Mouse (Mus musculus) lung, postnatal 0 days (tissue): ENCODE results near the gene Sema4a. TPM values are rescaled to one million over a fixed set of nuclear protein-coding genes. Genes with fewer than 3 reads are reported as not detected.

Source experiments
- ATAC-seq: fragments of 200-750 bp; cut with Nextera tagmentation; 2 replicates; pipeline ENCODE4 v1.8.0; 2017; ENCODE audit warnings: moderate library complexity
- DNase-seq: peaks from one replicate; pipeline ENCODE4 v3.0.0-alpha.2; 2016; ENCODE audit warnings: low spot score
- H3K27ac ChIP-seq: fragments of 300-500 bp; sonication (generic); 2 replicates; pipeline ENCODE4 v1.5.1; 2014; ENCODE audit warnings: antibody characterized with exemption, mild to moderate bottlenecking, low read length, mixed read lengths
- H3K27me3 ChIP-seq: fragments of 300-500 bp; sonication (generic); replicated peaks from 2 replicates; pipeline ENCODE4 v1.6.1; 2014; ENCODE audit warnings: low read length, mixed read lengths; ENCODE audit not compliant: insufficient read depth
- H3K36me3 ChIP-seq: fragments of 300-500 bp; sonication (generic); 2 replicates; pipeline ENCODE4 v1.6.1; 2014; ENCODE audit warnings: low read length, mixed read lengths; ENCODE audit not compliant: insufficient read depth
- H3K4me1 ChIP-seq: fragments of 300-500 bp; sonication (generic); 2 replicates; pipeline ENCODE4 v1.6.1; 2014; ENCODE audit warnings: antibody characterized with exemption, low read depth, low read length, mixed read lengths; ENCODE audit not compliant: insufficient read depth
- H3K4me2 ChIP-seq: fragments of 300-500 bp; sonication (generic); replicated peaks from 2 replicates; pipeline ENCODE4 v1.6.1; 2014; ENCODE audit warnings: low read depth, mild to moderate bottlenecking, low read length, moderate library complexity, mixed read lengths
- H3K4me3 ChIP-seq: fragments of 300-500 bp; sonication (generic); 2 replicates; pipeline ENCODE4 v1.5.1; 2014; ENCODE audit warnings: low read depth, low read length
- H3K9ac ChIP-seq: fragments of 300-500 bp; sonication (generic); replicated peaks from 2 replicates; pipeline ENCODE4 v1.6.1; 2014; ENCODE audit warnings: low read depth, mild to moderate bottlenecking
- H3K9me3 ChIP-seq: fragments of 300-500 bp; sonication (generic); 2 replicates; pipeline ENCODE4 v1.6.1; 2016; ENCODE audit warnings: low read length, mixed read lengths
- CTCF ChIP-seq: IDR thresholded peaks from 2 replicates; pipeline ENCODE4 v1.5.1; 2016; ENCODE audit warnings: antibody characterized with exemption, mild to moderate bottlenecking
- EP300 ChIP-seq: IDR thresholded peaks from 2 replicates; pipeline ENCODE4 v1.6.1; 2016; ENCODE audit warnings: antibody characterized with exemption, mild to moderate bottlenecking, control low read depth
- WGBS: fragments of 180-500 bp; shearing (Covaris S2); extraction: QIAGEN DNeasy Blood & Tissue Kit; methylation state at CpG from one replicate; pipeline ENCODE4 v1.1.7; 2014; 5-methylcytosine and 5-hydroxymethylcytosine counted together
- microRNA-seq: library from miRNA; unstranded; fragments of <30 nt; microRNA quantifications from one replicate; pipeline ENCODE4, GENCODE M21; 2016
- polyA plus RNA-seq: library from polyadenylated mRNA; unstranded; fragments of >200 nt; fragmentation: Nextera tagmentation; extraction: Ambion mirVana; gene quantifications from 2 replicates; pipeline ENCODE4 v1.2.1, GENCODE M21; 2015

Sema4a gene
- polyA plus RNA-seq, 1 experiment from 2014 or later = 9.2 TPM

DNA sequence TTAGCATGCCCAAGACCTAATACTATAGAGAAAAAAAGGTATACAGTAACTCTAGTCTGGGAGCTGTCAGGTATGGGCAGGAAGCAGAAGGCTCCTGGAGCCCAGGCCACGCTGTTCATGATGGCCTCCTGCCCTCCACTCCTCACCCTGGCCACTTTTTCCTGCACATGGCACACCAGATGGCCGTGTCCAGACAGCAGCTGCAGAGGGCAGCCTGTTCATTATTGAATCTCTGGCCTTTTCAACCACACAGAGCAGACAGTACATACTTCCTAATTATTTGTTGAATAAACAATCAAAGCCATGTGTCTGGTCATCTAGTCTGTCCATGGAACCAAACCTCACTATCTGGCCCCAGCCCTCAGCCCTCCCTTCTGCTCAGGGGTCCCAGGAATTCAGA is 62.3 kb downstream of the Sema4a start:
- Histone ChIP-seq H3K27ac (no peak overlapping the region), H3K9me3 (no peaks in the 10 kb centered on the region), H3K36me3 (no peaks in the 10 kb centered on the region), H3K4me2 (no peak overlapping the region), H3K4me3 (no peak overlapping the region), H3K4me1 (no peaks in the 10 kb centered on the region), H3K9ac (no peak overlapping the region), H3K27me3 (no peaks in the 10 kb centered on the region)
- WGBS = 81% methylated on average over 2 of the region's 2 CpGs
- ATAC-seq (no peak), DNase-seq (no peak)
- TF ChIP-seq EP300 (no peak), CTCF (no peak)

- TF ChIP-seq EP300 (no peak), CTCF (no peak)
- ATAC-seq = no peak
Measured at GRCm38 (mm10) chr3:88395742-88396141, 65.2 kb downstream of the Sema4a start.

GRCm38 (mm10) chr3:88395288-88395687 is 65.7 kb downstream of the Sema4a start:
- no peak for TF ChIP-seq CTCF
- TF ChIP-seq EP300 = no peak
- Histone ChIP-seq H3K4me1 (no peaks in the 10 kb centered on the region), H3K4me3 (no peak overlapping the region), H3K9me3 (no peaks in the 10 kb centered on the region), H3K27me3 (no peaks in the 10 kb centered on the region), H3K27ac (no peak overlapping the region), H3K9ac (no peak overlapping the region), H3K4me2 (no peak overlapping the region), H3K36me3 (no peaks in the 10 kb centered on the region)
- WGBS = 91% methylated on average over 6 of the region's 6 CpGs
- ATAC-seq (no peak), DNase-seq (no peak)

More at GRCm38 (mm10) chr3:88395742-88396141, 65.2 kb downstream of the Sema4a start:
- Histone ChIP-seq H3K27ac (no peak overlapping the region), H3K4me1 (no peaks in the 10 kb centered on the region), H3K27me3 (no peaks in the 10 kb centered on the region), H3K9me3 (no peaks in the 10 kb centered on the region), H3K4me3 (no peak overlapping the region), H3K4me2 (no peak overlapping the region), H3K9ac (no peak overlapping the region), H3K36me3 (no peaks in the 10 kb centered on the region)
- no peak for DNase-seq
- 75% methylated on average over 8 of the region's 8 CpGs for WGBS

GRCm38 (mm10) chr3:88393776-88394375 is 67.1 kb downstream of the Sema4a start:
- H3K36me3 ChIP-seq = no peaks in the 10 kb centered on the region
- TF ChIP-seq CTCF (no peak), EP300 (no peak)
- H3K4me1 ChIP-seq = no peaks in the 10 kb centered on the region
- H3K4me3 ChIP-seq = no peak overlapping the region
- WGBS = 82% methylated on average over 9 of the region's 9 CpGs
- no peaks in the 10 kb centered on the region for H3K9me3 ChIP-seq
- no peak for ATAC-seq
- H3K27ac ChIP-seq = no peak overlapping the region
- H3K27me3 ChIP-seq = no peaks in the 10 kb centered on the region
- H3K9ac ChIP-seq = no peak overlapping the region
- DNase-seq = no peak
- no peak overlapping the region for H3K4me2 ChIP-seq

Small RNA genes lying within 50 kb of the gene (microRNA-seq; reads per million reads assigned to microRNA genes)
- not detected for gene Mir7011

Other genes starting within 250 kb of the Sema4a start
- gene Rhbg, start 206.5 kb downstream of the Sema4a start, polyA plus RNA-seq = 3.9 and 4.9 TPM in 2 replicates
- gene Gm38392, start 174.0 kb downstream of the Sema4a start, polyA plus RNA-seq = 1.8 and 2.0 TPM in 2 replicates
- 10.8 and 13.1 TPM in 2 replicates for gene Tsacc, start 164.2 kb downstream of the Sema4a start, polyA plus RNA-seq
- 173 and 177 TPM in 2 replicates for gene Cct3, start 164.1 kb downstream of the Sema4a start, polyA plus RNA-seq
- gene Glmp, start 136.2 kb downstream of the Sema4a start, polyA plus RNA-seq = 273 and 278 TPM in 2 replicates
- gene Tmem79, start 125.0 kb downstream of the Sema4a start, polyA plus RNA-seq = 9.0 and 9.6 TPM in 2 replicates
- gene Smg5, start 124.9 kb downstream of the Sema4a start, polyA plus RNA-seq = 19.7 and 19.8 TPM in 2 replicates
- gene Paqr6, start 96.6 kb downstream of the Sema4a start, polyA plus RNA-seq = 4.3 and 5.3 TPM in 2 replicates
- 0.14 and 0.39 TPM in 2 replicates for gene Bglap3, start 88.4 kb downstream of the Sema4a start, polyA plus RNA-seq
- gene Bglap2, start 82.5 kb downstream of the Sema4a start, polyA plus RNA-seq = not detected in 2 replicates
- not detected in 2 replicates for gene Bglap, start 76.7 kb downstream of the Sema4a start, polyA plus RNA-seq
- gene Pmf1, start 50.9 kb downstream of the Sema4a start, polyA plus RNA-seq = 27.9 and 30.6 TPM in 2 replicates
- 9.3 and 11.3 TPM in 2 replicates for gene Slc25a44, start 36.0 kb downstream of the Sema4a start, polyA plus RNA-seq
- 185 and 216 TPM in 2 replicates for gene Lmna, start 48.8 kb upstream of the Sema4a start, polyA plus RNA-seq
- 2.6 and 3.4 TPM in 2 replicates for gene Mex3a, start 71.2 kb upstream of the Sema4a start, polyA plus RNA-seq
- 61.4 and 61.8 TPM in 2 replicates for gene Rab25, start 87.1 kb upstream of the Sema4a start, polyA plus RNA-seq
- gene Lamtor2, start 91.9 kb upstream of the Sema4a start, polyA plus RNA-seq = 138 and 143 TPM in 2 replicates
- 18.4 and 22.6 TPM in 2 replicates for gene Ubqln4, start 92.6 kb upstream of the Sema4a start, polyA plus RNA-seq
- 306 and 384 TPM in 2 replicates for gene Ssr2, start 114.7 kb upstream of the Sema4a start, polyA plus RNA-seq
- 170 and 229 TPM in 2 replicates for gene Arhgef2, start 144.8 kb upstream of the Sema4a start, polyA plus RNA-seq
- gene Rxfp4, start 192.0 kb upstream of the Sema4a start, polyA plus RNA-seq = 0.61 and 0.92 TPM in 2 replicates
- gene Khdc4, start 224.6 kb upstream of the Sema4a start, polyA plus RNA-seq = 42.3 and 49.4 TPM in 2 replicates